Mouse (Mus musculus) lung, postnatal 0 days (tissue): ENCODE data around the gene Rps6kl1. TPM values are rescaled to one million over a fixed set of nuclear protein-coding genes. Genes with fewer than 3 reads are reported as not detected.
A peak's percentile ranks its signal among the peaks of the same experiment; 100 is the strongest.

Source experiments
- ATAC-seq: fragments of 200-750 bp; cut with Nextera tagmentation; 2 replicates; pipeline ENCODE4 v1.8.0; 2017; ENCODE audit warnings: moderate library complexity
- DNase-seq: peaks from one replicate; pipeline ENCODE4 v3.0.0-alpha.2; 2016; ENCODE audit warnings: low spot score
- H3K27ac ChIP-seq: fragments of 300-500 bp; sonication (generic); 2 replicates; pipeline ENCODE4 v1.5.1; 2014; ENCODE audit warnings: antibody characterized with exemption, mild to moderate bottlenecking, low read length, mixed read lengths
- H3K27me3 ChIP-seq: fragments of 300-500 bp; sonication (generic); replicated peaks from 2 replicates; pipeline ENCODE4 v1.6.1; 2014; ENCODE audit warnings: low read length, mixed read lengths; ENCODE audit not compliant: insufficient read depth
- H3K36me3 ChIP-seq: fragments of 300-500 bp; sonication (generic); 2 replicates; pipeline ENCODE4 v1.6.1; 2014; ENCODE audit warnings: low read length, mixed read lengths; ENCODE audit not compliant: insufficient read depth
- H3K4me1 ChIP-seq: fragments of 300-500 bp; sonication (generic); 2 replicates; pipeline ENCODE4 v1.6.1; 2014; ENCODE audit warnings: antibody characterized with exemption, low read depth, low read length, mixed read lengths; ENCODE audit not compliant: insufficient read depth
- H3K4me2 ChIP-seq: fragments of 300-500 bp; sonication (generic); replicated peaks from 2 replicates; pipeline ENCODE4 v1.6.1; 2014; ENCODE audit warnings: low read depth, mild to moderate bottlenecking, low read length, moderate library complexity, mixed read lengths
- H3K4me3 ChIP-seq: fragments of 300-500 bp; sonication (generic); 2 replicates; pipeline ENCODE4 v1.5.1; 2014; ENCODE audit warnings: low read depth, low read length
- H3K9ac ChIP-seq: fragments of 300-500 bp; sonication (generic); replicated peaks from 2 replicates; pipeline ENCODE4 v1.6.1; 2014; ENCODE audit warnings: low read depth, mild to moderate bottlenecking
- H3K9me3 ChIP-seq: fragments of 300-500 bp; sonication (generic); 2 replicates; pipeline ENCODE4 v1.6.1; 2016; ENCODE audit warnings: low read length, mixed read lengths
- CTCF ChIP-seq: IDR thresholded peaks from 2 replicates; pipeline ENCODE4 v1.5.1; 2016; ENCODE audit warnings: antibody characterized with exemption, mild to moderate bottlenecking
- EP300 ChIP-seq: IDR thresholded peaks from 2 replicates; pipeline ENCODE4 v1.6.1; 2016; ENCODE audit warnings: antibody characterized with exemption, mild to moderate bottlenecking, control low read depth
- WGBS: fragments of 180-500 bp; shearing (Covaris S2); extraction: QIAGEN DNeasy Blood & Tissue Kit; methylation state at CpG from one replicate; pipeline ENCODE4 v1.1.7; 2014; 5-methylcytosine and 5-hydroxymethylcytosine counted together
- polyA plus RNA-seq: library from polyadenylated mRNA; unstranded; fragments of >200 nt; fragmentation: Nextera tagmentation; extraction: Ambion mirVana; gene quantifications from 2 replicates; pipeline ENCODE4 v1.2.1, GENCODE M21; 2015

Rps6kl1 gene
- polyA plus RNA-seq, 1 experiment from 2014 or later, result 0.82 TPM

- no peak for ATAC-seq
- H3K27ac ChIP-seq, result no peak overlapping the region
- no peak overlapping the region for H3K9ac ChIP-seq
- WGBS, result 51% methylated on average over 8 of the region's 8 CpGs
- DNase-seq, result no peak
- H3K27me3 ChIP-seq, result no peaks in the 10 kb centered on the region
- no peak for TF ChIP-seq CTCF
- no peak for TF ChIP-seq EP300
- H3K36me3 ChIP-seq, result no peaks in the 10 kb centered on the region
- no peak overlapping the region for H3K4me3 ChIP-seq
- no peaks in the 10 kb centered on the region for H3K9me3 ChIP-seq
- H3K4me2 ChIP-seq, result no peak overlapping the region
- H3K4me1 ChIP-seq, result no peaks in the 10 kb centered on the region
These were observed 34.7 kb upstream of the Rps6kl1 start for GRCm38 (mm10) chr12:85185810-85186209.

- peak; percentile 88 for ATAC-seq
- Histone ChIP-seq H3K27ac (peak overlapping the region; percentile 0; the same call in 1 of the 2 replicates), H3K4me1 (no peaks in the 10 kb centered on the region)
These were observed 33.1 kb upstream of the Rps6kl1 start for GRCm38 (mm10) chr12:85184118-85184517.

GRCm38 (mm10) chr12:85182898-85183297, 31.8 kb upstream of the Rps6kl1 start:
- Histone ChIP-seq H3K9ac (no peak overlapping the region), H3K27ac (no peak overlapping the region), H3K27me3 (no peaks in the 10 kb centered on the region), H3K4me3 (no peak overlapping the region), H3K36me3 (no peaks in the 10 kb centered on the region), H3K9me3 (no peaks in the 10 kb centered on the region), H3K4me2 (no peak overlapping the region), H3K4me1 (no peaks in the 10 kb centered on the region)
- 69% methylated on average over 5 of the region's 5 CpGs for WGBS
- no peak for DNase-seq
- no peak for ATAC-seq
- TF ChIP-seq EP300 (no peak), CTCF (no peak)

More at GRCm38 (mm10) chr12:85184118-85184517, 33.1 kb upstream of the Rps6kl1 start:
- Histone ChIP-seq H3K4me3 (no peak overlapping the region), H3K27me3 (no peaks in the 10 kb centered on the region), H3K9me3 (no peaks in the 10 kb centered on the region), H3K36me3 (no peaks in the 10 kb centered on the region), H3K9ac (no peak overlapping the region), H3K4me2 (no peak overlapping the region)
- peak; percentile 80 for DNase-seq
- TF ChIP-seq EP300 (no peak), CTCF (no peak)
- 49% methylated on average over 5 of the region's 5 CpGs for WGBS

DNA sequence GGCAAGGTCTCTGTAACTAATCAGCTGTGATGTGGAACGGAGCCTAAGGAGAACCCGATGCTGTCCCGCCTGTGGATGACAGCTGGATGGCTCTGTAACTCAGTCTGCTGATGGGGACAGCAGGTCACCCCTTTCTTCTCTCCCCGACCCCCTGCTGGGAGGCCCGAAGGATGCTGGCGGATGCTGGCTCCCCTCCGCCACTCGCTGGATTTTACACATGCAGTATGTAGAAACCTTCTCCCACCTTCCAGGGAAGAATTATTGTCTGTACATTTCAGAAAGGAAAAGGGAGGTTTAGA, 31.2 kb upstream of the Rps6kl1 start:
- no peak for DNase-seq
- TF ChIP-seq EP300 (no peak), CTCF (no peak)

GRCm38 (mm10) chr12:85181475-85182344, 30.6 kb upstream of the Rps6kl1 start:
- H3K9ac ChIP-seq, result no peak overlapping the region
- DNase-seq (peak; percentile 39), ATAC-seq (no peak)
- no peaks in the 10 kb centered on the region for H3K36me3 ChIP-seq
- WGBS, result 25% methylated on average over 15 of the region's 17 CpGs
- no peaks in the 10 kb centered on the region for H3K27me3 ChIP-seq
- H3K9me3 ChIP-seq, result no peaks in the 10 kb centered on the region
- no peak overlapping the region for H3K27ac ChIP-seq
- peaks cover 8% of the 10 kb centered on the region; the same call in 1 of the 2 replicates for H3K4me1 ChIP-seq
- no peak overlapping the region for H3K4me3 ChIP-seq
- TF ChIP-seq EP300 (no peak), CTCF (no peak)
- no peak overlapping the region for H3K4me2 ChIP-seq

More for the DNA sequence above, 31.2 kb upstream of the Rps6kl1 start:
- H3K4me2 ChIP-seq, result no peak overlapping the region
- no peak overlapping the region for H3K27ac ChIP-seq
- H3K36me3 ChIP-seq, result no peaks in the 10 kb centered on the region
- no peaks in the 10 kb centered on the region for H3K9me3 ChIP-seq
- no peak overlapping the region for H3K4me3 ChIP-seq
- no peak for ATAC-seq
- H3K9ac ChIP-seq, result no peak overlapping the region
- 29% methylated on average over 7 of the region's 8 CpGs for WGBS
- peaks cover 3% of the 10 kb centered on the region; the same call in 1 of the 2 replicates for H3K4me1 ChIP-seq
- no peaks in the 10 kb centered on the region for H3K27me3 ChIP-seq

- 84% methylated on average over 2 of the region's 2 CpGs for WGBS
- no peaks in the 10 kb centered on the region for H3K9me3 ChIP-seq
- H3K9ac ChIP-seq, result no peak overlapping the region
- no peak overlapping the region for H3K27ac ChIP-seq
- H3K27me3 ChIP-seq, result no peaks in the 10 kb centered on the region
- no peak for ATAC-seq
- no peak overlapping the region for H3K4me2 ChIP-seq
- H3K4me3 ChIP-seq, result no peak overlapping the region
- H3K4me1 ChIP-seq, result peaks cover 20% of the 10 kb centered on the region; the same call in 1 of the 2 replicates
- no peaks in the 10 kb centered on the region for H3K36me3 ChIP-seq
- no peak for TF ChIP-seq EP300
- TF ChIP-seq CTCF, result no peak
- no peak for DNase-seq
These were observed 27.2 kb upstream of the Rps6kl1 start for GRCm38 (mm10) chr12:85178294-85178693.
